Mouse (Mus musculus): Measurements from ENCODE around the gene Psmf1.

The Psmf1 gene

GRCm38 (mm10) chr2:151743845-151744244, at the start of gene Psmf1:
Gene Psmf1 (minus strand): TSS chr2:151744186.
- no peak for DNase-seq (ENCODE audit: low spot score)

GRCm38 (mm10) chr2:151791156-151791555, 47.2 kb upstream of the Psmf1 start:
- no peak for DNase-seq (ENCODE audit: low spot score)

GRCm38 (mm10) chr2:151790169-151790568, 46.2 kb upstream of the Psmf1 start:
- no peak for DNase-seq (ENCODE audit: low spot score)

- no peak for DNase-seq (ENCODE audit: low spot score)
These were observed 44.4 kb upstream of the Psmf1 start for GRCm38 (mm10) chr2:151788221-151788977.

GRCm38 (mm10) chr2:151783493-151783892, 39.5 kb upstream of the Psmf1 start:
- DNase-seq (ENCODE audit: low spot score) = no peak

GRCm38 (mm10) chr2:151777366-151777765, 33.4 kb upstream of the Psmf1 start:
- no peak for DNase-seq (ENCODE audit: low spot score)

- no peak for DNase-seq (ENCODE audit: low spot score)
These were observed 29.5 kb upstream of the Psmf1 start for GRCm38 (mm10) chr2:151773476-151773875.

- DNase-seq (ENCODE audit: low spot score) = no peak
These were observed 28.2 kb upstream of the Psmf1 start for GRCm38 (mm10) chr2:151772169-151772568.

GRCm38 (mm10) chr2:151764557-151764956, 20.6 kb upstream of the Psmf1 start:
- no peak for DNase-seq (ENCODE audit: low spot score)

GRCm38 (mm10) chr2:151758806-151759353, 14.9 kb upstream of the Psmf1 start:
- DNase-seq (ENCODE audit: low spot score) = no peak

GRCm38 (mm10) chr2:151757451-151757850, 13.5 kb upstream of the Psmf1 start:
- no peak for DNase-seq (ENCODE audit: low spot score)

GRCm38 (mm10) chr2:151756277-151757061, 12.5 kb upstream of the Psmf1 start:
- no peak for DNase-seq (ENCODE audit: low spot score)

GRCm38 (mm10) chr2:151751330-151751729, 7.3 kb upstream of the Psmf1 start:
- DNase-seq (ENCODE audit: low spot score) = no peak

GRCm38 (mm10) chr2:151747847-151748705, 4.1 kb upstream of the Psmf1 start:
- peak; percentile 58 for DNase-seq (ENCODE audit: low spot score)

GRCm38 (mm10) chr2:151742850-151743679, 921 bp downstream of the Psmf1 start:
- peak; percentile 53 for DNase-seq (ENCODE audit: low spot score)

- peak; percentile 22 for DNase-seq (ENCODE audit: low spot score)
These were observed 1.9 kb downstream of the Psmf1 start for GRCm38 (mm10) chr2:151742084-151742483.

GRCm38 (mm10) chr2:151740741-151741526, 3.1 kb downstream of the Psmf1 start:
- DNase-seq (ENCODE audit: low spot score) = peak; percentile 81

- DNase-seq (ENCODE audit: low spot score) = peak; percentile 28
These were observed 4.5 kb downstream of the Psmf1 start for GRCm38 (mm10) chr2:151739505-151739904.

- DNase-seq (ENCODE audit: low spot score) = no peak
These were observed 4.9 kb downstream of the Psmf1 start for GRCm38 (mm10) chr2:151739081-151739480.

- no peak for DNase-seq (ENCODE audit: low spot score)
These were observed 5.5 kb downstream of the Psmf1 start for GRCm38 (mm10) chr2:151738460-151738859.
